Mouse (Mus musculus) brain, embryonic 14.5 days (tissue): ENCODE results near the gene Cd9. TPM values are rescaled to one million over a fixed set of nuclear protein-coding genes. Genes with fewer than 3 reads are reported as not detected.

Experiments
- DNase-seq: peaks from one replicate; pipeline ENCODE4 v3.0.0-alpha.2; 2011; ENCODE audit warnings: low read depth
- CTCF ChIP-seq: fragments of 200-500 bp; IDR thresholded peaks from 2 replicates; pipeline ENCODE4 v1.5.1; 2012; ENCODE audit warnings: inconsistent platforms, mild to moderate bottlenecking, moderate library complexity, borderline replicate concordance; ENCODE audit not compliant: insufficient read depth, insufficient read length; ENCODE audit errors: extremely low read depth
- POLR2A ChIP-seq: fragments of 200-500 bp; IDR thresholded peaks from 2 replicates; pipeline ENCODE4 v1.6.1; 2012; ENCODE audit warnings: mild to moderate bottlenecking, inconsistent platforms, borderline replicate concordance; ENCODE audit not compliant: poor library complexity, insufficient read depth, insufficient read length, severe bottlenecking; ENCODE audit errors: extremely low read depth
- polyA plus RNA-seq: library from polyadenylated mRNA; depleted of rRNA; stranded (reverse); fragments of >200 nt; gene quantifications from 2 replicates; pipeline ENCODE4 v1.2.3, GENCODE M21; 2012

The Cd9 gene
- polyA plus RNA-seq, 1 experiment: 47.3 TPM

DNA sequence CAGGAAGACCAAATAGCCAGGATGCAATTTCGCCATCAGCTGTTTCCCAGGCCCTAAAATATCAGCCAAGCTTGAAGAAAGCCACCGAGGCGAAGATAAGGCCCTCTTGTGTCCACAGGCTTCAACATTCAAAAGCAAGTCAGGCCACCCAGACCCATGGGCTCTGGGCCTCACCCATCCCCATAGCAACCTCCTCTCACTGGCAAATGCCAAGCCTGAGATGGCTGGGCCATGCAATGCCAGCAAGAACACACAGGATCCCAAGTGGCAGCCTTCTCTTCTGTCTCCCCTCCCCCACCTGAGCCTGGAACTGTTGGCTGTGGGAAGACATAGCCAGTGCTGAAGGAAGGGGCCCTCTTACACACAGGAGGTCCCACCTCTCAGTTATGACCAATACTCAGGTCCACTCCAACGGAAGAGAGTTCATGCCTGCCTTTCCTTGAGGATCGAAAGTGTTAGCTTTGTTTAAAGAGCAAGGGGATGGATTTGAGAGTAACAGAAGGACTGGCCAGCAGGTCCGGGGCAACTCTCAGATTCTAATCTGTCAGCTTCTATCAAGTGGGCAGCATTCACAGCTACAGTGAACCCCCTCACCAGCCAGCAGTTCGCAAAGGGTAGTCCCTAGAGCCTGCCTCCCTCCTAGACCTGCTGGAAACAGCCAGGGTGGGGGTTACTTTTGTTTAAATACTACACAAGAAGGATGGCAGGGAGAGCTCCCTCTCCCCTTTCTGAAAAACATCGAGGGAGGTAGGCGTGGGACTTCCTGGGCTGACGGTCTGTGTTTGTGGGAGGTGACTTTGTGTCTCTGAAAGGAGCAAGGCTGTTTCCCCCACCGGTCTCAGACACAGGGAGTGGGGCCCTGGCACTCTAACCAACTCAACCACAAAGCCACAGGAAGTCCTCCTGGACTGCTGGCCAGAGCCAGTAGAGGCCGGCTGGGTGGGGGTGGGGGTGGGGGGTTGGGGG, 13.9 kb downstream of the Cd9 start:
- TF ChIP-seq CTCF: no peak
- TF ChIP-seq POLR2A: no peak
- peak; percentile 86 for DNase-seq

DNA sequence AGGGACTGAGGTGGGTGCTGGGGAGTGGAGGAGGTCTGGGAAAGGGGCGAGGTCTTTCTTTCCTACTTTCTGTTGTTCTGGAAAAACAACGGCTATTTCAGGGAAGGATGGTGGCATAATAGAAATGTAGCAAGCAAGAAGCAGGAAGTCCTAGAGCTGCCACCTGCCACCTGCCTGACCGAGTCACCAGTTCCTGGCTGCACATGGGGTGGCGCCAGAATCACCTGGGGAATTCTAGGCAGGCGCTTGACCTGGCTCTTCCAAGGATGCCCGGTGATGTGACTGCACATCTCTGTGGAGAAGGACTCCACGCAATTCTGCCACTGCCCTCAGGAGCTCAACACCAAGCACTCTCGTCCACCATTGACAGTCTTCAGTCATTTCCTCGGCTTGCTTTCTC, 15.2 kb downstream of the Cd9 start:
- no peak for DNase-seq
- TF ChIP-seq POLR2A (no peak), CTCF (no peak)

DNA sequence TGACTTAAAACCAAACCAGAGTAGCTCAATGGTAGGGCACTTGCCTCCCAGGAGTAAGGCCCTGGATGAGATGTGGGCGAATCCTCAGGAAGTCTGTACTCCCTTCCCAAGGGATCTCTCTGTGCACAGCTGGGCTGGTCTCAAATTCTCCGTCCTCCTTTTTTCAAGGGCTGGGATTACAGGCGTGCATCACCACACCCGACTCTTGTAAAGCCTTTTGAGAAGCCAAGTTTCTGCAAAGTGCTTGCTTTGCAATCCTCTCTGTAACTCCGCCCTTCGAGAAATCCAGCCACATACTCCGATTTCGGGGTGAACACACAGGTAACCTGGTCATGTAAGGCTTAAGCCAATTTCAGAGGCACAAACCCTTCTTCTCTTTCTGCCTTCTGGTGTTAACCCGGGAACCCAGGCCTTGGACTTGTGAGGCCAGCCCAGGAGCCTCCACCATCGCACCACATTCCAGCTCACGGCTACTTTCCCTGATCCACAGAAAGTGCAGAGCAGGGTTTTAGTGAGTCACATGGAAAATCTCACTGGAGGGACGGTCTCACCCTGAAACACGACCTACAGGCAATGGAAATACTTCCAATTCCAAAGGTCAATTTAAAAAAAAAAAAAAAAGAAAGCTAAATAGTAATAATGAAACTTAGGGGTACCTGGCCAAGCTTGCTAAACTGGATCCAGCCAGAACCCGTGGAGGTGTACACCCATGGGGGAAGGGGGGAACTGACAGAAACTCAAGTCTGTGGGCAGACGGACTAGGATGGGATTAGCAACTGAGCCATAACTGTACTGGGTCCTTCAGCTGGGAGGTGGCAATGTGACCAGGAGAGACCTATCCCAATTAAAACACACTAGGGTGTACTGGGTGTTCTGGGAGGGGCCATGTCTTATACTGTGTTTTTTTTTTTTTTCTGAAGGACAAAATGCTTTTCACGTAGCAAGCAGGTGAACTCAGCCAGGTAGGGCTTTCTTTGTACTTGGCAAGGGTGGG, 16.2 kb downstream of the Cd9 start:
- no peak for DNase-seq
- TF ChIP-seq CTCF (no peak), POLR2A (no peak)

DNA sequence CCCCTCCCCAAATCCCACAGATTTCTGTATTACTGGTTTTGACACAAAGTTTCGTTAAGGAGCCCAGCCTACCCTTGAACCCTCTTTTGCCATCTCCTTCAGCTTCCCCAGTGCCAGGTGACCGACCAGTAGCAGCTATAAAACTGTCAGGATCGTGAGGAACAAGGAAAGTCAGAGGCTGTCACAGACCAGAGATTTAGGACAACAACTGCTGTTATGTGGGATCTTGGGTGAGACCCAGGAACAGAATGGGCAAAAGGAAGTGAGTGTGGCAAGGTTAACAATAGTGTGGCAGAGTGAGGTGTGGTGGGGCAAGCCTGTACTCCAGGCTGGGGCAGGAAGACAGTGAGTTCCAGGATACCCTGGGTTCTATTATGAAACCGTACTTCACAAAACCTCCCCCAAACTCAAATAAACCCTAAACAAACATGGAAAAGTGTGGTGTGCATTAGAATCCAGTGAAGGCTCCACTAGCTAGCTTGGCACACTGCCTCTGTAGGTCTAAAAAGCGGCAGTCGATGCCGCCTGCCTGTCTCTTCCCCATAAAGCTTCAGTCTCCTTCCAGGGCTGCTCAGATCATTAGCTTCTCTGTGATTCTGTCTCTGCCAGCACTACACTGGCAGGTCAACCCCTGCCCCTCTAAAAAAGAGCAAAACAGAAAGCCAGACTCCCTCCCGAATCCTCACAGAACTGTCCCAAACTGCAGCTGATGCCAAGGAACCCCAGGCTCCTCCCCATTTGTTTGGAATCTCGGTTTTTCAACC, 17.6 kb downstream of the Cd9 start:
- TF ChIP-seq POLR2A: no peak
- no peak for TF ChIP-seq CTCF
- peak; percentile 53 for DNase-seq

DNA sequence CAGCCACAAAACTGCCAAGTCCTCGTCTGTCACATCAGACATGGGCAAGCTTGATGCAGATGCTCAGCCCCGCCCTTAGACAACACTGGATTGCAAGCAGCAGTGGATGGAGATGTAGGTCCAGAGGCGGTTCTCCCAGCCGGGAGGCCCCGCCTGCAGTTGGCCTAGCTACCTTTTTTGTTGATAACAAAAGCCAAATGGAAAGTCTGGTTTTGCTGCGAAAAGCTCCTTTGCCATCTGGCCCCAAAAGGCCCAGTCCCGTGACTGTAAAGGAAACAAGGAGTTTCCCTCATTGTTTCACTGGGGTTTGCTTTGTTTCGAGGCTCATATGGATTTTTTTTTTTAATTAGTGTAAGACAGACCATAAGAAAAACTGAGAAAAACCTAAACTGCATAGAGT, 18.5 kb downstream of the Cd9 start:
- TF ChIP-seq CTCF (no peak), POLR2A (no peak)
- DNase-seq: peak; percentile 50

DNA sequence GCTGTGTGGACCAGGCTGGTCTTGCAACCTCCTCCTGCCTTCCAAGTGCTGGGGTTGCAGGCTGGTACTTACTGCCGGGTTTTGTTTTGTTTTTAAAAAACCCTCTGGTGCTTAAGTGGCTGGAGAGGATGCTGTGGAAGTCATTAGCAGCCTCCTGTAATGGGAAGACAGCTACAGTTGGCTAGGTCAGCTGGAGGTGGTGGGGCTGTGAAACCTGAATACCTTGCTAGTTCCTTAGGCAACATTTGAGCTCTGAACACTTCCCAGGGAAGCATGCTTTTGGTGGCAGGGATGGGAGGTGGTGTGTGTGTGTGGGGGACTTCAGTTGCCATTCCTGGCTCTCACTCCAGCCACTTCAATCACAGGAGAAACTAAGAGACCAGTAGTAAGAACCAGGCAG, 19.4 kb downstream of the Cd9 start:
- no peak for DNase-seq
- TF ChIP-seq CTCF (no peak), POLR2A (no peak)

DNA sequence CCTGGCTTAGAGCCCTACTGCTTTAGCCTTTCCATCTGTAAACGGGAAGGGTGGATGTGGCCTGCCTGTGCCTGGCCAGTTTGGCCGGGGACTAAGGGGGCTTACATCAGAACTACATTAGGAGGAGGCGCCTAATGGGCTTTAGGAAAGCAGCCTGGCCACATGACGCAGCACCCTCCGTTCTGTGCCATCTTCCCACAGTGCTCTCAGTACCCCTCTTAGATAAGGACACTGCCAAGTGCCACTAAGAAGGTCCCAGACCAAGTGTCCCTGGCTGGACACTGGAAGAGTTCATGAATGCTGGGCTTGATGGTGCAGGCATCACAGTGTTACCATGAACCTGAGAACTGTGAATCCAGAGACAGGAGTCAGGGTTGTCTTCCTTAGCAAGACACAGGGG, 20.7 kb downstream of the Cd9 start:
- TF ChIP-seq CTCF: no peak
- no peak for TF ChIP-seq POLR2A

DNA sequence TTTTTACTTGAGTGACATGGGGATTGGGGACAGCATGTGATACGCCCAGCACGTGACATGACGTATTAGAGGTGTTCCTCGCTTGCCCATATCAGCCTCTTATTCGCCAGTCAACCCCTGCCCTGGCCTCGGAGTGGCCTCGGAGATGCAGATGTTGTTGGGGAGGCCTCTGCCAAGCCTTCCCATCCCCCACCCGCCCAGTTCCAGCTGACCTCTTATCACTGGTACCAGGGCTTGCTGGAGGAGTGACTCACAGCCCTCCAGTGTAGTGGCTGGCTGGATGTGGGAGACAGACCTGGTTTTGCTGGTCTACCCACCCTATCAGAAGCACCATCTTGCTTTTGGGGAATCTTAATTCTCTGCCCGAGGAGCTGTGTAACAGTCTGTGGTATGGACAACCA, 21.3 kb downstream of the Cd9 start:
- TF ChIP-seq CTCF (no peak), POLR2A (no peak)
- no peak for DNase-seq

More for the DNA sequence above, 20.7 kb downstream of the Cd9 start:
- DNase-seq: no peak

DNA sequence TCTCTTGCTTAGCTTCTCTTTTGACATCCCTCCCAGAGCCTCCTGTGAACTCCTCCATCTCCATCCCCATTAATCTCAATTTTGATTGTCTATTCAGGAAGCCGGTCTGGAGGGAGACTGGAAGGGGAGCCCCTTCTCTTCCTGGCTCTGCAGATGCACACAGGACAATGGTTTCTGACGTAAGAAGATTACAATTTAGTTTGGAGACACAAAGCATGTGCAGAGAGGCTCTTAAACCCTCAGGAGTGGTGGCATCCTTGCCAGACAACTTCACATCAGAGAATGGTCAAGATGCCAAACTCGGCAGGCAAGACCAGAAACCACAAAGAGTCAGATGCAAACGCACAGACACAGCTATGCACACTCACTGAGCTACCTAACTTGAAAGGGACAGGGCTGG, 22.7 kb downstream of the Cd9 start:
- no peak for TF ChIP-seq CTCF
- no peak for TF ChIP-seq POLR2A
- DNase-seq: no peak

DNA sequence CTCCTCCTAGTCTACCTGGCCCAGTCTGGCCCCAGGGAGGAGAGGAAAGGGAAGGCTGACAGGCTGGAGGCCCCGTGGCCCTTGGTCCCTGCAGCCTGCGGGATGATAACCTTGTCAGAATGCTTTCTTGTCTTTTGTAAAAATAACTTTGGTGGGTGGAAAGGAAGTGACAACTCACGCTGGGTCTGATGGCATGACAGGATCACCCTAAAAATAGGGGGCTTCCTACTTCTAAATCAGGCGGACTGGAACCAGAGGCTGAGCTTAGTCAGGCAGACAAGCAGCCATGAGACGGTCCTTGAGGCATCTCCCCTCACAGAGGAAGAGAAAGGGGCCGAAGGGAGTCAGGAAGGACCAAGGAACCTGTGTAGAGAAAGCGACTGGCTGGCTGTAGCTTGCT, 23.3 kb downstream of the Cd9 start:
- DNase-seq: no peak

DNA sequence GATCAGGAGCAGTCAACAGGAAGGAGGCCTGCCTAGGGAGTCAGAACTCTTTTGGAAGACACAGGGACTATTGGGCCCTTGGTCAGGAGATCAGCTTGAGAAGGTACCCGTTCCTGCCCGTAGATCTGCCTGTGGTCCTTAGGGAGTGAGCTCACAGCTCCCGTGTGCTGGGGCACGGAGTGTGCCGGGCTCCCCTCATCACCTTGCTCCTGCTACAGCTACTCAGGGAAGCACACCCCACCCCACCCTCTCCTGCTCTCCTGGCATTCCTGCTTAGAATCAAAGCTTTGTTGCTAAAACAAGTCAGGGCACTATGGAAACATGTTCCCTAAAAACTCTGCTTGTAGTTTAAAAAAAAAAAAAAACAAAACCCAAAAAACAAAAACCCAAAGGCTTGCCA, 24.0 kb downstream of the Cd9 start:
- TF ChIP-seq POLR2A: no peak
- TF ChIP-seq CTCF: no peak
- DNase-seq: no peak

More for the DNA sequence above, 23.3 kb downstream of the Cd9 start:
- no peak for TF ChIP-seq CTCF
